Mouse (Mus musculus) heart, postnatal 0 days (tissue): ENCODE data around the gene Slc22a23.

Experiments
- CTCF ChIP-seq: IDR thresholded peaks from 2 replicates; pipeline ENCODE4 v1.5.1; 2016; ENCODE audit warnings: antibody characterized with exemption, control low read depth, low read depth
- EP300 ChIP-seq: IDR thresholded peaks from 2 replicates; pipeline ENCODE4 v1.6.1; 2016; ENCODE audit warnings: antibody characterized with exemption, low read depth

- TF ChIP-seq CTCF (no peak), EP300 (no peak)
Observed at GRCm38 (mm10) chr13:34274890-34275289, 70.1 kb downstream of the Slc22a23 start.
